Mouse (Mus musculus): ENCODE measurements around the gene Ap3b2. TPM values are rescaled to one million over a fixed set of nuclear protein-coding genes. Genes with fewer than 3 reads are reported as not detected.

The Ap3b2 gene
- polyA plus RNA-seq, 1 experiment, result not detected

DNA sequence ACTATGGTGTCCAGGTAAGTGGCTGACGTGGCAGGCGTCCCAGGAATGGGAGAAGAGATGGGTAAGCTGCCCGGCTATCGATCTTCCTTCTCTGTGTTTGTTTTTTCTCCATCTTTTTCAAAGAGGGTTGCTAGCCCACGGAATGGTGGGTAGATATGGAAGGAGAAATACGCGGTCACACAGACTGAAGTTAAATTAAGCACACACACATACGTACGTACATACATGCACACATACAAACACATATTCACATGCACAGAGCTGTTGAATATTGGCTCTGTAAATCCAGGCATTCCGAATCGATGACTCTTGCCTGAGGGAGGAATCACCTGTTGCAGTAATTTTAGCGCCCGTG lies 29.9 kb upstream of the Ap3b2 start:
- Histone ChIP-seq H3K4me1 (ENCODE audit: control insufficient read depth, insufficient read depth, low read length) (peaks cover 2% of the 10 kb centered on the region; the same call in 1 of the 2 replicates), H3K27ac (ENCODE audit: insufficient read depth, low read depth, low read length) (peak overlapping the region; percentile 24; the same call in 1 of the 2 replicates), H3K4me3 (ENCODE audit: insufficient read depth, low read depth, low read length) (peak overlapping the region; percentile 74)
- TF ChIP-seq POLR2A (IDR thresholded peaks at IDR 0.05; ENCODE audit: insufficient read depth, low read depth, low read length) (no peak), CTCF (IDR thresholded peaks at IDR 0.05; ENCODE audit: insufficient read depth, low read depth, low read length) (no peak)
- WGBS, result 2% methylated on average over 13 of the region's 13 CpGs

DNA sequence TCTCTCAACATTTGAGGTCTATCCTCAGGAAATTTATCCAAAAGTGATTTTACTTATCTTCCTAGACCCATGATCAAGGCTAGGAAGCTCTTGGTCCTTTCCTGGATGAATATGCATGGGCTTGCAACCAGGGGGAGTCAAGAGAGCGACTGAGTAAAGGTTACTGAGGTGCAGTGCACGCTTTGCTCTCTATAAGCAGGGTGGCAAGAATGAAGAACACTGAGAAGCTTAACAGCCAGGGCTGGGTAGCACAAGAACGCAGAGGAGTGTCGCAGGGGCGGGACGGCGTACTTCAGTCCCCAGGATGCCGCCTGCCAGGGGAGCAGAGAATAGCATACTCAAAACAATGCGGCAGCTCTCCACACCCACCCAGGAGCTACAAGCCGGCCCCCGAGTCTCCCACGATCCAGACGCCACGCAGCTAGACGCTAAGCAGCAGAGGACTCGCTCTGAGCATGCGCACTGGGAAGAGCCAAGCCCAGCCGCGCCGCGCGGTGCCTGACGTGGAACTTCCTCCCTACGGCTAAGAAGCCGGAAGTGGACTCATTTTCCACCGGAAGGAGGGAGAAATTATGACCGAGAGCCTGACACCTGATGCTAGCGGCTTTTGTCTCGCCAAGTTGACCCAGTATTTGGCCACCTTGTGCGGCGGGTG lies 29.4 kb upstream of the Ap3b2 start:
- H3K4me3 ChIP-seq (ENCODE audit: insufficient read depth, low read depth, low read length), result peak overlapping the region; percentile 74
- H3K27ac ChIP-seq (ENCODE audit: insufficient read depth, low read depth, low read length), result peak overlapping the region; percentile 80
- WGBS, result under 1% methylated on average over 31 of the region's 31 CpGs
- peaks cover 2% of the 10 kb centered on the region; the same call in 1 of the 2 replicates for H3K4me1 ChIP-seq (ENCODE audit: control insufficient read depth, insufficient read depth, low read length)
- TF ChIP-seq POLR2A (IDR thresholded peaks at IDR 0.05; ENCODE audit: insufficient read depth, low read depth, low read length) (peak; percentile 87), CTCF (IDR thresholded peaks at IDR 0.05; ENCODE audit: insufficient read depth, low read depth, low read length) (no peak)

DNA sequence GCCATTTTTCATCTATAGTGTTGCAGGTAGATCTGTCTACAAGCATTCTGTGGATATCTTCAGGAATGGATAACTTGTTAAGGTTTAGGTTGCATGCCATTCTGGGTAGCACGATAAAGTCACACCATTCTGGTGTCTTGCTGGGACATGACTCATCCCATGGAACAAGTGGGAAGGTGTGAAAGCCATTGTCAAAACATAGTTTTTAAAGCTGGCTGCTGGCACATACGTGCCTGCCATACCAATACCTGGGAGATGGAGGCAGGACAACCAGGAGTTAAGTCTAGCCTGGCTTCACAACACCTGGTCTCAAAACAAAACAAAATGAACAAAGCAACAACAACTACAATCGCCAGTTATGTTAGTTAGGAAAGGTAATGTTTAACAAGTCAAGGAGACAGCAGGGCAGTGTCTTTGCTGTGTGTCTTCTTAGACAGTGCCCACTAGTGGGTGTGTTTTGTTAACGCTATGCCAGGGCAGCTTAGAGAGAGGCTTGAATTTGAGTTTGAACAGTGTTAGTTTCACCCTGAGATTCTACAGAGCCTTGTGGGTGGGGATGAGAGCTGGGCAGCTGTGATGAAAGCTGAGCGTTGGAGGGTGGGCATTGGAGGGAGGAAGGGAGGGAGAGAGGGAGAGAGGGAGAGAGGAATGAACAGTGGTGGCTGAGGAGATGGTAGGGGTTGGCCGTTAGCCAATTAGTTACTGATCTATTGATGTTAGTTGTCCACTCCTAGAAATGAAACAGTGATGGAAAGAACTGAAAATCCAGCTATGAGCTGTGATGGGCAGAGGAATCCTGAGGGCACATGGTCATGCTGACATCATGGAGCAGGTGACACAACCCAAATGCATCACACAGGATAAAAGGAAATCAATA lies 22.7 kb upstream of the Ap3b2 start:
- no peaks in the 10 kb centered on the region for H3K4me1 ChIP-seq (ENCODE audit: control insufficient read depth, insufficient read depth, low read length)
- 49% methylated on average over 6 of the region's 6 CpGs for WGBS
- no peak for TF ChIP-seq POLR2A (IDR thresholded peaks at IDR 0.05; ENCODE audit: insufficient read depth, low read depth, low read length)
- TF ChIP-seq CTCF (IDR thresholded peaks at IDR 0.05; ENCODE audit: insufficient read depth, low read depth, low read length), result no peak
- H3K4me3 ChIP-seq (ENCODE audit: insufficient read depth, low read depth, low read length), result no peak overlapping the region
- no peak overlapping the region for H3K27ac ChIP-seq (ENCODE audit: insufficient read depth, low read depth, low read length)

DNA sequence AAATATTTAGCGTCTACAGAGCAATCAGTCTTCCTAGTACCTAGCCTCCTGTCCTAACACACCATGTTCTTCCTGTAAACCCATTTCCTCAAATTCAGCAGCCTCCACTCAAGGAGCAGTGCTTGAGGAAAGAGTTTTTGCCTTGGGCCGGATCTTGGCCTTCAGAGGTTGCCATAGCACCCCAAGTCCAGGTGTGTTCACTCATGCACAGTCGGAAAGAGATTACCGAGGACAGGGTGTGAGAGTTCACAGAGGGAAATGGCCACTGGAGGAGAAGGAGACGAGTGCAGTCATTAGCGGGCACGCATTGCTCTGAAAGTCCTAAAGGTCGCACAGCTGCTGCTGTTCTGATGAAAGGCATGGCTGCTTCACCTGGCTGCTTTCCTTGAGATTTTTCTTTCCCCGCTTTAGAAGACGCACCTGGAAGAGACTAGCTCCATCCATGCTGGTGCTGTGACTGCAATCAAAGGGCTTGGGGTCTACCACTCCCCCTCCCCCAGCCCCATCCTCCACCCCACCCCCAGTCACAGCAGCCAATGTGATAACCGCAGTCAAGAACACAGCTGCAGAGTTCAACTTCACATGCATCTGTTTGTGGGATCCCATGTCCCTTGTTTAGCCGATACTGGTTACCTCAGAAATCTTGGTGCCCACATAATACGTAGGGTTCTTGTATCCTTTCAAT lies 21.3 kb upstream of the Ap3b2 start:
- Histone ChIP-seq H3K4me1 (ENCODE audit: control insufficient read depth, insufficient read depth, low read length) (no peaks in the 10 kb centered on the region), H3K27ac (ENCODE audit: insufficient read depth, low read depth, low read length) (no peak overlapping the region), H3K4me3 (ENCODE audit: insufficient read depth, low read depth, low read length) (no peak overlapping the region)
- 66% methylated on average over 13 of the region's 13 CpGs for WGBS
- TF ChIP-seq POLR2A (IDR thresholded peaks at IDR 0.05; ENCODE audit: insufficient read depth, low read depth, low read length), result no peak
- TF ChIP-seq CTCF (IDR thresholded peaks at IDR 0.05; ENCODE audit: insufficient read depth, low read depth, low read length), result no peak

DNA sequence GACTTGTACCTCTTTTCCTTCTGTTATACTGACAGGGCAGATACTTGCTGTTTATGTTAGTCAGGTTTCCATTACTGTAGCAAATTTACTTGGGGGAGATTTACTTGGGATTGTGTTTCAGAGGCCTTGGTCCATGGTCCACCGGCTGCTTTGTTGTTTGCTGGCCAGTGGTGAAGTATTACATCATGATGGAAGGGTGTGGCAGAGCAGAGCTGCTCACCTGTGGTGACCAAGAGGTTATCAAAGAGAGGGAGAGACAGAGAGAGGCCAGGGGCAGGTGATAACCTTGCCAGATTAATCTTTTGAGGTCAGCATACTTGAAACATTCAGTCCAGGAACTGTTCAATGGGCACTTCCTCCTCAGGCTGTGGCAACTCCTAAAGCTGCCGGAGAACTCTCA lies 7.3 kb upstream of the Ap3b2 start:
- TF ChIP-seq CTCF (IDR thresholded peaks at IDR 0.05; ENCODE audit: insufficient read depth, low read depth, low read length) (no peak), POLR2A (IDR thresholded peaks at IDR 0.05; ENCODE audit: insufficient read depth, low read depth, low read length) (no peak)
- H3K4me1 ChIP-seq (ENCODE audit: control insufficient read depth, insufficient read depth, low read length), result no peaks in the 10 kb centered on the region
- WGBS, result 89% methylated on average over 2 of the region's 2 CpGs
- no peak overlapping the region for H3K27ac ChIP-seq (ENCODE audit: insufficient read depth, low read depth, low read length)
- H3K4me3 ChIP-seq (ENCODE audit: insufficient read depth, low read depth, low read length), result no peak overlapping the region

DNA sequence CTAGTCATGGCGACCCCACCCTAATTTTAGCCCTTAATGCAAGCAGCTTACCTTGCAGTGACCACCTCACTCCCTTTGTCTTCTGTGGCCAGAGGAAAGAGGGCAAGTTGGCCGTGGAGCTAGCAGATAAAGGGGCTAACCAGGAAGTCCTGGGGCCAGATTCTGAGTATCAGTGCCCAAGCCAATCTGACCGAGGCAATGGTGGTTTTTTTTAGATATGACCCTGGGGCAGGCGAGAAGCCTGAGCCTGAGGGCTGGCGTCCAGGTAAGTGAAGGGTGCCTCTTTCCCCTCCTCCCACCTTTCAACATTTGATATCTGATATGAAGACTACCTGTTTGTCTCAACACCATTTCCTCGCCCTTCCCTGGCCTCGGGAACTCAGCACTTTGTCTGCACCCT lies 4.5 kb upstream of the Ap3b2 start, which contains the start of gene BC048679:
TSS of gene BC048679 (minus strand) at position 101 of the 400 bp plus-strand sequence.
- Histone ChIP-seq H3K4me1 (ENCODE audit: control insufficient read depth, insufficient read depth, low read length) (no peaks in the 10 kb centered on the region), H3K4me3 (ENCODE audit: insufficient read depth, low read depth, low read length) (no peak within 1 kb of the TSS), H3K27ac (ENCODE audit: insufficient read depth, low read depth, low read length) (no peak within 1 kb of the TSS)
- no peak for TF ChIP-seq POLR2A (IDR thresholded peaks at IDR 0.05; ENCODE audit: insufficient read depth, low read depth, low read length)
- no peak for TF ChIP-seq CTCF (IDR thresholded peaks at IDR 0.05; ENCODE audit: insufficient read depth, low read depth, low read length)
- 78% methylated on average over 7 of the region's 7 CpGs for WGBS

DNA sequence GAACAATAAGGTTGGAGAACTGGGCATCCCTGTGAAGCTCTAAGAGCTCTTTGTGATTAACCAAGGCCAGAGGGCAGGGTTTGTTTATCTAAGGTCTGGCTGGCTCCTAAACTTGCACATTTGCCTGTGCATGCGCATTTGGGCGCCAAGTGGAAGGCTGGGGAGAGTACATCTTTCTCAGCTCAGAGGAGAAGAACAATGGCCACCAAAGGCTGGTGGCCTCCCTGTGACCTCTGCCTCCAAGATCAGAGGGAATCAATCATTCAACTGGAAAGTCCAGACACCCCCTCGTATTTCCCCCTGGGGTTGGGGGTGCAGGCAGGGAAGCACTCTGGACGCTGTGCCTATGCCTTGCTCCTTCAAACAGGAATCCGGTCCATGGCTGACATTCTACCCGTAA lies 3.4 kb upstream of the Ap3b2 start:
- H3K4me1 ChIP-seq (ENCODE audit: control insufficient read depth, insufficient read depth, low read length), result no peaks in the 10 kb centered on the region
- no peak overlapping the region for H3K27ac ChIP-seq (ENCODE audit: insufficient read depth, low read depth, low read length)
- TF ChIP-seq POLR2A (IDR thresholded peaks at IDR 0.05; ENCODE audit: insufficient read depth, low read depth, low read length), result no peak
- TF ChIP-seq CTCF (IDR thresholded peaks at IDR 0.05; ENCODE audit: insufficient read depth, low read depth, low read length), result no peak
- no peak overlapping the region for H3K4me3 ChIP-seq (ENCODE audit: insufficient read depth, low read depth, low read length)
- WGBS, result 34% methylated on average over 6 of the region's 6 CpGs

DNA sequence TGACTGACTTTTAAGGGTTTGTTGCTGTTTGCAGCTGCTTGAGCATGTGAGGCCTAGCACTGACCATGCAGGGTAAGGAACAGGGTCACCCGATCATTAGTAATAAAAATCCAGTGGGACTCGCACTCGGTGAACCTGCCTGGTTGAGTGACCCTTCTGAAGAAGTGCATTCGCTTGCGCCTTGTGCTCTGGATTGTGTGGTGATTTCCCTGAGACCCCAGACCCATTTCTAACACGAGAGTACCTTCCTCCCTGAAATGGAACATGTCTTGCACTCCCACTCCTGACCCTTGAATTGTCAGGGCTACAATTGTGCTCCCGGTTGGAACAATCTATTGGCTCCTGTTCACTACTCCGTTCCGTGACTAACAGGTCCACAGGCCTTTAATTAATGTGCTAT lies 1.1 kb downstream of the Ap3b2 start:
- Histone ChIP-seq H3K4me1 (ENCODE audit: control insufficient read depth, insufficient read depth, low read length) (peaks cover 15% of the 10 kb centered on the region), H3K4me3 (ENCODE audit: insufficient read depth, low read depth, low read length) (peak overlapping the region; percentile 97), H3K27ac (ENCODE audit: insufficient read depth, low read depth, low read length) (peak overlapping the region; percentile 9; the same call in 1 of the 2 replicates)
- 34% methylated on average over 9 of the region's 9 CpGs for WGBS
- TF ChIP-seq CTCF (IDR thresholded peaks at IDR 0.05; ENCODE audit: insufficient read depth, low read depth, low read length) (no peak), POLR2A (IDR thresholded peaks at IDR 0.05; ENCODE audit: insufficient read depth, low read depth, low read length) (no peak)

Measured in olfactory bulb, adult 2 months (tissue).